Mouse (Mus musculus): Measurements from ENCODE around the gene Krt9. TPM values are rescaled to one million over a fixed set of nuclear protein-coding genes. Genes with fewer than 3 reads are reported as not detected.

Gene Krt9
- polyA plus RNA-seq, 1 experiment from 2014 or later, result not detected

DNA sequence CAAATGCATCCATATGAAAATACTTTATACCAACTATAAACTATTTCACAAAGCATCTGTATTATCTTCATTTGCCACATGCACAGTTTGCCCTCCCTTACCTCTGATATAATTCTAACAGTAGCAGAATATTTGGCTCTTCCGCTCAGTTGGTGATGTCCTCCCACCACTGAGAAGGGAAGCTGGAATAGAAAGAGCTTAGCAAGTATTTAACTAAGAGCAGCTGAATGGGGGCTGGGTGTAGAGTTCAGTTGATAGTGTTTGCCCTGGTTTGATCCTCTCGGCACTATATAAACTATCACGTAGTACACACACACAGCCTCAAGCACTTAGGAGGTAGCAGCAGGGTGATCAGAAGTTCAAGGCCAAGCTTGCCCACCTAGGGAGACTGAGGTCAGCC, 13.8 kb downstream of the Krt9 start:
- Histone ChIP-seq H3K4me3 (ENCODE audit: low read depth, low read length) (no peak overlapping the region), H3K4me2 (replicated peaks; ENCODE audit: low read depth) (no peak overlapping the region), H3K9ac (ENCODE audit: low read depth, low read length) (no peak overlapping the region), H3K27ac (ENCODE audit: low read depth, low read length) (no peak overlapping the region), H3K9me3 (ENCODE audit: control insufficient read depth) (no peaks in the 10 kb centered on the region), H3K4me1 (replicated peaks; ENCODE audit: control insufficient read depth, insufficient read depth, low read length) (no peaks in the 10 kb centered on the region), H3K27me3 (replicated peaks; ENCODE audit: control insufficient read depth, insufficient read depth, low read length) (no peaks in the 10 kb centered on the region), H3K36me3 (ENCODE audit: control insufficient read depth, insufficient read depth) (no peaks in the 10 kb centered on the region)
- TF ChIP-seq CTCF (IDR thresholded peaks at IDR 0.05; ENCODE audit: low read depth), result no peak
- ATAC-seq, result no peak
- 39% methylated on average over 3 of the region's 3 CpGs for WGBS

- Histone ChIP-seq H3K4me3 (ENCODE audit: low read depth, low read length) (no peak overlapping the region), H3K4me1 (replicated peaks; ENCODE audit: control insufficient read depth, insufficient read depth, low read length) (no peaks in the 10 kb centered on the region), H3K36me3 (ENCODE audit: control insufficient read depth, insufficient read depth) (no peaks in the 10 kb centered on the region), H3K9me3 (ENCODE audit: control insufficient read depth) (no peaks in the 10 kb centered on the region), H3K27ac (ENCODE audit: low read depth, low read length) (no peak overlapping the region), H3K27me3 (replicated peaks; ENCODE audit: control insufficient read depth, insufficient read depth, low read length) (no peaks in the 10 kb centered on the region), H3K4me2 (replicated peaks; ENCODE audit: low read depth) (no peak overlapping the region), H3K9ac (ENCODE audit: low read depth, low read length) (no peak overlapping the region)
- WGBS, result 64% methylated on average over 5 of the region's 5 CpGs
- ATAC-seq, result no peak
- TF ChIP-seq CTCF (IDR thresholded peaks at IDR 0.05; ENCODE audit: low read depth), result no peak
Measured at GRCm38 (mm10) chr11:100178307-100178706, 14.7 kb downstream of the Krt9 start.

GRCm38 (mm10) chr11:100176791-100177190, 16.3 kb downstream of the Krt9 start:
- WGBS, result 45% methylated on average over 9 of the region's 9 CpGs
- Histone ChIP-seq H3K4me3 (ENCODE audit: low read depth, low read length) (no peak overlapping the region), H3K27ac (ENCODE audit: low read depth, low read length) (no peak overlapping the region), H3K27me3 (replicated peaks; ENCODE audit: control insufficient read depth, insufficient read depth, low read length) (no peaks in the 10 kb centered on the region), H3K9me3 (ENCODE audit: control insufficient read depth) (no peaks in the 10 kb centered on the region), H3K36me3 (ENCODE audit: control insufficient read depth, insufficient read depth) (no peaks in the 10 kb centered on the region), H3K4me1 (replicated peaks; ENCODE audit: control insufficient read depth, insufficient read depth, low read length) (no peaks in the 10 kb centered on the region), H3K4me2 (replicated peaks; ENCODE audit: low read depth) (no peak overlapping the region), H3K9ac (ENCODE audit: low read depth, low read length) (no peak overlapping the region)
- ATAC-seq, result no peak
- no peak for TF ChIP-seq CTCF (IDR thresholded peaks at IDR 0.05; ENCODE audit: low read depth)

DNA sequence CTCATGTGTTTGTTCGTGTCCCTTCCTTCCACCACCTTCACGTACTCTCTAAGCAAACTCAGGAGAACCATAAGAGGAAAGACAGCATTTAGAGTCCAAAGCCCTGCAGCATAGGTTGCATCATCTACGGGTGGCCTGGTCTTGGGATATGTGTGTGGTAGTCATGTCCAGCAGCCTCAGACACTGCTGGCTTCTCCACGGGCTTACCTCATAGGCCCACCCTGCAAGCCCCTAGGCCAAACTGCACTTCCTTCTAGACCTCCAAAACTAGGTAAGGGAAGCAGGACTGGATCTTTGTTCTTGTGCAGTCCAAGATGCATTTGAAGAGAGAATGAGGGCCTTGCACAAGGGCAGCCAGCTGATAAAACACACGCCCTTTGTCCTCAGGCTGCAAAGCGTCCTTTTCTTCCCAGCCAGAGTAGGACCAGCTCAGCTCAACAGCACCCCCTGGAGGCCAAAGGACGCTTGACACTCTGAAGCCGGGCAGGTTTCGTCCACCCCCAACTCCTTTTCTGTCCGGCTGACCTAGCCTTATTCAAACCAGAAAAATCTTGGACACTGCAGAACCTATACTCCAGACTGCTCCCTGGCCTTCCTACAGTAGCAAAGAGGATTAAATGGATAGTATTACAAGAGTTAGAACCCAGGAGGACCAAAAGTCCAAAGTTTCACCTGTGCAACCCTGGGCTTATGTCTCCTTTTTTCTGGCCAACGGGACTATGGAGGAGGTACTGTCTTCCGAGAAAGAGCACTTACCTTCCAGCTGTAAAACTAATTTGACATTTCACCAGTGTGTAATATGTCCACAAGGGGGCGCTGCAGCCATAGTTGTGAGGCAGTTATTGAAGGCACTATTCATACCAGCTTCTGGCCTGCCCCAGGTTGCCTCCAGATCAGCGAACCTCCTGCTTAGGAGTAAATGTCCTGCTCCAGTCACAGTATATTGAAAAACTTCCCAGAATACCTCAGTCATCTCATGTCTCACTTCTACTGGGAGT, 24.0 kb downstream of the Krt9 start:
- H3K4me1 ChIP-seq (replicated peaks; ENCODE audit: control insufficient read depth, insufficient read depth, low read length), result peaks cover 8% of the 10 kb centered on the region; the same call in 1 of the 2 replicates
- H3K4me3 ChIP-seq (ENCODE audit: low read depth, low read length), result 0 out of 2 replicates have a peak overlapping the region, but pooled peaks have one; percentile 2
- peak overlapping the region; percentile 57 for H3K4me2 ChIP-seq (replicated peaks; ENCODE audit: low read depth)
- no peak overlapping the region for H3K9ac ChIP-seq (ENCODE audit: low read depth, low read length)
- ATAC-seq, result peak; percentile 64
- no peaks in the 10 kb centered on the region for H3K36me3 ChIP-seq (ENCODE audit: control insufficient read depth, insufficient read depth)
- H3K27me3 ChIP-seq (replicated peaks; ENCODE audit: control insufficient read depth, insufficient read depth, low read length), result no peaks in the 10 kb centered on the region
- TF ChIP-seq CTCF (IDR thresholded peaks at IDR 0.05; ENCODE audit: low read depth), result peak; percentile 92
- 16% methylated on average over 14 of the region's 14 CpGs for WGBS
- peak overlapping the region; percentile 60; the same call in 1 of the 2 replicates for H3K27ac ChIP-seq (ENCODE audit: low read depth, low read length)
- no peaks in the 10 kb centered on the region for H3K9me3 ChIP-seq (ENCODE audit: control insufficient read depth)

- ATAC-seq, result peak; percentile 68
- Histone ChIP-seq H3K9me3 (ENCODE audit: control insufficient read depth) (no peaks in the 10 kb centered on the region), H3K27me3 (replicated peaks; ENCODE audit: control insufficient read depth, insufficient read depth, low read length) (no peaks in the 10 kb centered on the region), H3K4me1 (replicated peaks; ENCODE audit: control insufficient read depth, insufficient read depth, low read length) (peaks cover 8% of the 10 kb centered on the region; the same call in 1 of the 2 replicates), H3K9ac (ENCODE audit: low read depth, low read length) (no peak overlapping the region), H3K36me3 (ENCODE audit: control insufficient read depth, insufficient read depth) (no peaks in the 10 kb centered on the region), H3K4me3 (ENCODE audit: low read depth, low read length) (no peak overlapping the region), H3K4me2 (replicated peaks; ENCODE audit: low read depth) (peak overlapping the region; percentile 57), H3K27ac (ENCODE audit: low read depth, low read length) (peak overlapping the region; percentile 60)
- TF ChIP-seq CTCF (IDR thresholded peaks at IDR 0.05; ENCODE audit: low read depth), result peak; percentile 32
- WGBS, result 25% methylated on average over 8 of the region's 8 CpGs
Measured at GRCm38 (mm10) chr11:100168071-100168470, 25.0 kb downstream of the Krt9 start.

DNA sequence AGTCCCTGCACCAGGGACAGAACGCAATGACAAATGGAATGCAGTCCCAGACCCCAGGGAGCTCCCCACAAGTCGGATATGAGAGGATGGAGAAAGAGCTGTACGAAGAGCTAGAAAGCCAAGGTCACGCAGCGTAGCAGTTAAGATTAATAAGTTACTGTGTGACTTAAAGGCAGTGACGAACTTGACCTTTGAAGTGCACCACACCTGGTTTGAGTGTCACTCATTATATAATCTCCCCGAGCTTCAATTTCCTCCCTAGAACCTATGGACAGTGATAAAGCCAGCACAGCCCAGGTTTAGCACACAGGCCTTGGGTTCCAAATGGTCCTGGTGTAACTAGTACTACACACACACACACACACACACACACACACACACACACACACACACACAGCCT, 28.7 kb downstream of the Krt9 start:
- ATAC-seq, result peak; percentile 52
- H3K4me3 ChIP-seq (ENCODE audit: low read depth, low read length), result no peak overlapping the region

More for the DNA sequence above, 28.7 kb downstream of the Krt9 start:
- Histone ChIP-seq H3K4me2 (replicated peaks; ENCODE audit: low read depth) (no peak overlapping the region), H3K27me3 (replicated peaks; ENCODE audit: control insufficient read depth, insufficient read depth, low read length) (no peaks in the 10 kb centered on the region), H3K27ac (ENCODE audit: low read depth, low read length) (peak overlapping the region; percentile 43), H3K9me3 (ENCODE audit: control insufficient read depth) (no peaks in the 10 kb centered on the region), H3K4me1 (replicated peaks; ENCODE audit: control insufficient read depth, insufficient read depth, low read length) (peaks cover 8% of the 10 kb centered on the region; the same call in 1 of the 2 replicates), H3K36me3 (ENCODE audit: control insufficient read depth, insufficient read depth) (no peaks in the 10 kb centered on the region), H3K9ac (ENCODE audit: low read depth, low read length) (no peak overlapping the region)
- 12% methylated on average over 7 of the region's 7 CpGs for WGBS
- TF ChIP-seq CTCF (IDR thresholded peaks at IDR 0.05; ENCODE audit: low read depth), result no peak

All from intestine, postnatal 0 days (tissue).